Mouse (Mus musculus): ENCODE measurements at regions not wholly inside any gene's neighbourhood (a gene's known extent, or its start where the extent isn't known, plus 50 kb on each side); places are given as distances from the start of the nearest gene placed in this dataset.

GRCm38 (mm10) chr2:173350831-173351230 is 74.5 kb upstream of the Pmepa1 start:
- TF ChIP-seq CTCF (IDR thresholded peaks at IDR 0.05 in 2 of 3, conservative IDR thresholded peaks at IDR 0.05 in 1 of 3; ENCODE audit: control insufficient read depth in 1 of 3, insufficient read depth in 1 of 3, low read depth in 2 of 3, low read length in 3 of 3, poor library complexity in 1 of 3, severe bottlenecking in 1 of 3) (no peak), TBP (IDR thresholded peaks at IDR 0.05; ENCODE audit: low read depth, low read length) (no peak), USF1 (IDR thresholded peaks at IDR 0.05; ENCODE audit: low read depth, low read length) (no peak), MAFK (IDR thresholded peaks at IDR 0.05; ENCODE audit: borderline replicate concordance, low read depth, low read length) (no peak), MYC (IDR thresholded peaks at IDR 0.05; ENCODE audit: low read depth, low read length) (no peak), GATA1 (IDR thresholded peaks at IDR 0.05; ENCODE audit: low read depth, low read length) (no peak), MYB (IDR thresholded peaks at IDR 0.05; ENCODE audit: low read depth, low read length) (no peak)
